Mouse (Mus musculus) intestine, embryonic 15.5 days (tissue): ENCODE data around the gene Rph3a. TPM values are rescaled to one million over a fixed set of nuclear protein-coding genes. Genes with fewer than 3 reads are reported as not detected.

Experiments
- ATAC-seq: fragments of 200-750 bp; cut with Nextera tagmentation; 2 replicates; pipeline ENCODE4 v1.8.0; 2017; ENCODE audit warnings: moderate TSS enrichment, moderate library complexity
- H3K27ac ChIP-seq: fragments of 300-500 bp; sonication (generic); 2 replicates; pipeline ENCODE4 v1.5.1; 2015; ENCODE audit warnings: mild to moderate bottlenecking, inconsistent platforms
- H3K27me3 ChIP-seq: fragments of 300-500 bp; sonication (generic); replicated peaks from 2 replicates; pipeline ENCODE4 v1.6.1; 2015; ENCODE audit warnings: inconsistent platforms
- H3K36me3 ChIP-seq: fragments of 300-500 bp; sonication (generic); 2 replicates; pipeline ENCODE4 v1.6.1; 2015; ENCODE audit warnings: inconsistent platforms
- H3K4me1 ChIP-seq: fragments of 300-500 bp; sonication (generic); replicated peaks from 2 replicates; pipeline ENCODE4 v1.6.1; 2015; ENCODE audit warnings: inconsistent platforms
- H3K4me2 ChIP-seq: fragments of 300-500 bp; sonication (generic); replicated peaks from 2 replicates; pipeline ENCODE4 v1.6.1; 2015; ENCODE audit warnings: mild to moderate bottlenecking, inconsistent platforms
- H3K4me3 ChIP-seq: fragments of 300-500 bp; sonication (generic); replicated peaks from 2 replicates; pipeline ENCODE4 v1.5.1; 2015; ENCODE audit warnings: inconsistent platforms
- H3K9ac ChIP-seq: fragments of 300-500 bp; sonication (generic); 2 replicates; pipeline ENCODE4 v1.6.1; 2015; ENCODE audit warnings: inconsistent platforms
- H3K9me3 ChIP-seq: fragments of 300-500 bp; sonication (generic); 2 replicates; pipeline ENCODE4 v1.6.1; 2016; ENCODE audit warnings: inconsistent platforms
- WGBS: fragments of 180-500 bp; shearing (Covaris S2); methylation state at CpG from one replicate; pipeline ENCODE4 v1.1.7; 2015; 5-methylcytosine and 5-hydroxymethylcytosine counted together
- polyA plus RNA-seq: library from polyadenylated mRNA; unstranded; fragments of >200 nt; fragmentation: Nextera tagmentation; extraction: Ambion mirVana; gene quantifications from 2 replicates; pipeline ENCODE4 v1.2.1, GENCODE M21; 2015

The Rph3a gene
- polyA plus RNA-seq, 1 experiment from 2014 or later, result 0.20 TPM

GRCm38 (mm10) chr5:121007563-121007962, 2.3 kb downstream of the Rph3a start:
- Histone ChIP-seq H3K27me3 (peaks cover 20% of the 10 kb centered on the region), H3K4me2 (no peak overlapping the region), H3K9me3 (no peaks in the 10 kb centered on the region), H3K4me3 (no peak overlapping the region), H3K36me3 (no peaks in the 10 kb centered on the region), H3K27ac (no peak overlapping the region), H3K4me1 (no peaks in the 10 kb centered on the region), H3K9ac (no peak overlapping the region)
- WGBS, result 83% methylated on average over 3 of the region's 3 CpGs
- ATAC-seq, result no peak

GRCm38 (mm10) chr5:121007130-121007529, 2.8 kb downstream of the Rph3a start:
- H3K4me3 ChIP-seq, result no peak overlapping the region
- H3K4me1 ChIP-seq, result no peaks in the 10 kb centered on the region
- no peaks in the 10 kb centered on the region for H3K36me3 ChIP-seq
- ATAC-seq, result no peak
- H3K9ac ChIP-seq, result no peak overlapping the region
- 70% methylated on average over 8 of the region's 8 CpGs for WGBS
- H3K4me2 ChIP-seq, result no peak overlapping the region
- no peaks in the 10 kb centered on the region for H3K9me3 ChIP-seq
- peaks cover 20% of the 10 kb centered on the region for H3K27me3 ChIP-seq
- no peak overlapping the region for H3K27ac ChIP-seq

- no peak for ATAC-seq
- H3K9me3 ChIP-seq, result no peaks in the 10 kb centered on the region
- H3K4me1 ChIP-seq, result no peaks in the 10 kb centered on the region
- WGBS, result 52% methylated on average over 4 of the region's 4 CpGs
- no peaks in the 10 kb centered on the region for H3K36me3 ChIP-seq
- no peak overlapping the region for H3K4me2 ChIP-seq
- peaks cover 17% of the 10 kb centered on the region for H3K27me3 ChIP-seq
- no peak overlapping the region for H3K4me3 ChIP-seq
- no peak overlapping the region for H3K27ac ChIP-seq
- H3K9ac ChIP-seq, result no peak overlapping the region
Measured at GRCm38 (mm10) chr5:121006176-121006575, 3.7 kb downstream of the Rph3a start.

- Histone ChIP-seq H3K36me3 (no peaks in the 10 kb centered on the region), H3K9ac (no peak overlapping the region), H3K27ac (no peak overlapping the region), H3K4me3 (no peak overlapping the region), H3K4me2 (no peak overlapping the region), H3K27me3 (peaks cover 13% of the 10 kb centered on the region), H3K9me3 (no peaks in the 10 kb centered on the region), H3K4me1 (no peaks in the 10 kb centered on the region)
- 36% methylated on average over 17 of the region's 17 CpGs for WGBS
- no peak for ATAC-seq
Measured at GRCm38 (mm10) chr5:121003781-121004180, 6.1 kb downstream of the Rph3a start.

GRCm38 (mm10) chr5:120999573-120999972, 10.3 kb downstream of the Rph3a start:
- no peaks in the 10 kb centered on the region for H3K36me3 ChIP-seq
- H3K4me1 ChIP-seq, result no peaks in the 10 kb centered on the region
- no peak overlapping the region for H3K4me2 ChIP-seq
- no peak overlapping the region for H3K4me3 ChIP-seq
- WGBS, result 36% methylated on average over 12 of the region's 12 CpGs
- no peaks in the 10 kb centered on the region for H3K9me3 ChIP-seq
- H3K27ac ChIP-seq, result no peak overlapping the region
- H3K9ac ChIP-seq, result no peak overlapping the region
- 0 out of 2 replicates have a peak, but pooled peaks cover 4% of the 10 kb centered on the region for H3K27me3 ChIP-seq
- ATAC-seq, result no peak

- H3K4me1 ChIP-seq, result no peaks in the 10 kb centered on the region
- 88% methylated on average over 3 of the region's 3 CpGs for WGBS
- no peak overlapping the region for H3K4me3 ChIP-seq
Measured at GRCm38 (mm10) chr5:120988373-120988772, 21.5 kb downstream of the Rph3a start.

GRCm38 (mm10) chr5:120983029-120983428, 26.9 kb downstream of the Rph3a start:
- Histone ChIP-seq H3K4me1 (no peaks in the 10 kb centered on the region), H3K9ac (no peak overlapping the region), H3K9me3 (no peaks in the 10 kb centered on the region), H3K4me2 (no peak overlapping the region), H3K27me3 (no peaks in the 10 kb centered on the region), H3K36me3 (no peaks in the 10 kb centered on the region), H3K4me3 (no peak overlapping the region), H3K27ac (no peak overlapping the region)
- no peak for ATAC-seq
- WGBS, result 74% methylated on average over 1 of the region's 1 CpGs

More at GRCm38 (mm10) chr5:120988373-120988772, 21.5 kb downstream of the Rph3a start:
- H3K27ac ChIP-seq, result no peak overlapping the region
- H3K9ac ChIP-seq, result no peak overlapping the region
- H3K9me3 ChIP-seq, result no peaks in the 10 kb centered on the region
- no peak overlapping the region for H3K4me2 ChIP-seq
- no peaks in the 10 kb centered on the region for H3K27me3 ChIP-seq
- no peak for ATAC-seq
- no peaks in the 10 kb centered on the region for H3K36me3 ChIP-seq

GRCm38 (mm10) chr5:120981211-120981610, 28.7 kb downstream of the Rph3a start:
- no peaks in the 10 kb centered on the region for H3K27me3 ChIP-seq
- no peak overlapping the region for H3K4me3 ChIP-seq
- no peaks in the 10 kb centered on the region for H3K4me1 ChIP-seq
- H3K4me2 ChIP-seq, result no peak overlapping the region
- no peak overlapping the region for H3K9ac ChIP-seq
- ATAC-seq, result no peak
- no peaks in the 10 kb centered on the region for H3K9me3 ChIP-seq
- no peak overlapping the region for H3K27ac ChIP-seq
- WGBS, result 90% methylated on average over 11 of the region's 11 CpGs
- no peaks in the 10 kb centered on the region for H3K36me3 ChIP-seq

GRCm38 (mm10) chr5:120980116-120980515, 29.8 kb downstream of the Rph3a start:
- WGBS, result 91% methylated on average over 2 of the region's 2 CpGs

GRCm38 (mm10) chr5:120976138-120976537, 33.8 kb downstream of the Rph3a start:
- Histone ChIP-seq H3K4me2 (no peak overlapping the region), H3K9me3 (no peaks in the 10 kb centered on the region), H3K4me1 (no peaks in the 10 kb centered on the region), H3K27ac (no peak overlapping the region), H3K27me3 (no peaks in the 10 kb centered on the region), H3K4me3 (no peak overlapping the region), H3K9ac (no peak overlapping the region), H3K36me3 (no peaks in the 10 kb centered on the region)
- no peak for ATAC-seq
- WGBS, result 49% methylated on average over 3 of the region's 3 CpGs

More at GRCm38 (mm10) chr5:120980116-120980515, 29.8 kb downstream of the Rph3a start:
- Histone ChIP-seq H3K4me3 (no peak overlapping the region), H3K9me3 (no peaks in the 10 kb centered on the region), H3K27me3 (no peaks in the 10 kb centered on the region), H3K27ac (no peak overlapping the region), H3K9ac (no peak overlapping the region), H3K4me1 (no peaks in the 10 kb centered on the region), H3K36me3 (no peaks in the 10 kb centered on the region), H3K4me2 (no peak overlapping the region)
- no peak for ATAC-seq

- Histone ChIP-seq H3K4me3 (no peak overlapping the region), H3K9me3 (no peaks in the 10 kb centered on the region), H3K4me1 (no peaks in the 10 kb centered on the region), H3K36me3 (no peaks in the 10 kb centered on the region), H3K9ac (no peak overlapping the region), H3K4me2 (no peak overlapping the region), H3K27ac (no peak overlapping the region), H3K27me3 (no peaks in the 10 kb centered on the region)
- 41% methylated on average over 8 of the region's 8 CpGs for WGBS
- ATAC-seq, result no peak
Measured at GRCm38 (mm10) chr5:120974522-120974921, 35.4 kb downstream of the Rph3a start.

- H3K4me2 ChIP-seq, result no peak overlapping the region
- no peak for ATAC-seq
- no peak overlapping the region for H3K27ac ChIP-seq
- no peaks in the 10 kb centered on the region for H3K9me3 ChIP-seq
- no peaks in the 10 kb centered on the region for H3K36me3 ChIP-seq
- H3K9ac ChIP-seq, result no peak overlapping the region
- H3K4me3 ChIP-seq, result no peak overlapping the region
- no peaks in the 10 kb centered on the region for H3K27me3 ChIP-seq
- no peaks in the 10 kb centered on the region for H3K4me1 ChIP-seq
- 76% methylated on average over 6 of the region's 6 CpGs for WGBS
Measured at GRCm38 (mm10) chr5:120972278-120972677, 37.6 kb downstream of the Rph3a start.

GRCm38 (mm10) chr5:120971326-120971725, 38.6 kb downstream of the Rph3a start:
- Histone ChIP-seq H3K9ac (no peak overlapping the region), H3K4me1 (no peaks in the 10 kb centered on the region), H3K4me2 (no peak overlapping the region), H3K27me3 (no peaks in the 10 kb centered on the region), H3K9me3 (no peaks in the 10 kb centered on the region), H3K27ac (no peak overlapping the region), H3K4me3 (no peak overlapping the region), H3K36me3 (no peaks in the 10 kb centered on the region)
- WGBS, result 89% methylated on average over 1 of the region's 1 CpGs
- no peak for ATAC-seq
